Mouse (Mus musculus) G1E-ER4 (cell line): ENCODE measurements around the gene Tedc2. TPM values are rescaled to one million over a fixed set of nuclear protein-coding genes. Genes with fewer than 3 reads are reported as not detected.

ENCODE experiments used
- GATA1 ChIP-seq: IDR thresholded peaks from one replicate; pipeline ENCODE4 v1.8.0; 2012; ENCODE audit warnings: low read length, inconsistent platforms
- polyA plus RNA-seq: library from polyadenylated mRNA; stranded (reverse); fragments of >175 nt; gene quantifications from 2 replicates; pipeline ENCODE4 v1.2.3, GENCODE M21; 2012

Gene Tedc2
- polyA plus RNA-seq, 1 experiment, result 58.9 TPM

DNA sequence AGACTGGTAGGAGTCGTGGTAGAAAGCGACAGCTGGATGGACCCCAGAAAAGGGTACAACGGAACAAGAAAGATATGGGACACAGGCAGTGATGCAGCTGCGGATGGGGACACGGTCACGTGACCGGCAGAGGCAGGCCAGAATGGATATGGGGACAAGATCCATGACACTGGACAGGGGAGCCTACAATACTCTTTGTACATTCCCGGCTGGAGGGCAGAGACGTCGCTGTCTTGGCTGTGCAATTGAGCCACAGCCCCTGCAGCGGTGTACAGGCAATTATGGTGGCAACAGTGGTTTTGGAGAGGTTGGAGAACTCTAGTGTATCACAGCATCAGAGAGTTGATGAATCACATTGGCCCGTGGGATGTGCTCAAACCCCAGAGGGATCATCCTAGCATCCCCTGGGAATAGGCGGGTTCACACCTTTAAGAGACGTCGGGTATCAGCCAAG is 14.7 kb downstream of the Tedc2 start:
- no peak for TF ChIP-seq GATA1

DNA sequence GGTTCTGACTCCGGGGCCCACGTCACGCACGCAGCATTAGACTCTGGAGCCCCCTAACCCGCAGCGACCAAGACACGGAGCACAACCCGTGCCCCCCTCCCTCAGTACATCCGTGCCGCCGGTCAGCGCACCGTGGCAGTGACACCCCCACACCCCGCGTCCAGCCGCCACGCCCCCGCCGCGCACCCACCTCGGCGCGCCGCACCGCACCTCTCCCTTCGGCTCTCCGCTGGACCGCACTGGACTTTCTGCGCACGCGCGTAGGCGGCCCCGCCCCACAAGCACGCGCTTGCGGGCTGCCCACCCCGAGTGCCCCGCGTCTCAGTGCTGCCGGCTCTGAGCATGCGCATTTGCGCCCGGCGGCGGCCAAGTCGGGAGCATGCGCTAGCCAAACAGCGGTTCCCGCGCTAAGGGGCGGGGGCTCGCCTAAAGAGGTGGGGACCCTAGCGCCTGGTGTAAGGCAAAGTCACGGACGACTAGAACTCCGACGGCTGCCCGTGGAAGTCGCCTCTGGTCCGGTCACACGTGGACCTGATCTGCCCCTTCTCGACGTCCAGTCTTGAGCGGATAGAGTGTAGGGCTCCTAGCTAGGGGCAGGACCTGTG is 15.3 kb downstream of the Tedc2 start, which contains the start of gene Tbc1d24:
Gene Tbc1d24 (minus strand): TSS at position 279 of the 605 bp plus-strand sequence.
- TF ChIP-seq GATA1, result no peak

DNA sequence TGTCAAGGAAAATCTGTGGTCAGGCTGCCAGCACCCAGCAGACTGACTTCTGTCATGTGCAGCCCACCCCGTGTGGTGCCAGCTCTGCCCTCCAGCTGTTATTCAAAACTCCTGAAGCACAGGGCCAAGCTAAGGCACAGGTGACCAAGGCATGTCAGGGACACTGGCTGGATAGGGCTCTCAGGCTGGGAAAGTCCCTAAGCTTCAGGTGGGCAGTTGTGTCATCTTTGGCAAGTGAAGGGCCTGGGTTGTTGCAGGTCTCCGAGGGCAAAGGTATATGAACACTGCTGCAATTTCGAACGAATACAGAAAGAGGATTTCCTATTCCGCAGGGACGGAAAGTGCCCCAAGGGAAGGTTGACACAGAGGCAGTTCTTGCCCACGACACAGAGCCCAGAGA is 15.8 kb downstream of the Tedc2 start:
- TF ChIP-seq GATA1, result no peak

DNA sequence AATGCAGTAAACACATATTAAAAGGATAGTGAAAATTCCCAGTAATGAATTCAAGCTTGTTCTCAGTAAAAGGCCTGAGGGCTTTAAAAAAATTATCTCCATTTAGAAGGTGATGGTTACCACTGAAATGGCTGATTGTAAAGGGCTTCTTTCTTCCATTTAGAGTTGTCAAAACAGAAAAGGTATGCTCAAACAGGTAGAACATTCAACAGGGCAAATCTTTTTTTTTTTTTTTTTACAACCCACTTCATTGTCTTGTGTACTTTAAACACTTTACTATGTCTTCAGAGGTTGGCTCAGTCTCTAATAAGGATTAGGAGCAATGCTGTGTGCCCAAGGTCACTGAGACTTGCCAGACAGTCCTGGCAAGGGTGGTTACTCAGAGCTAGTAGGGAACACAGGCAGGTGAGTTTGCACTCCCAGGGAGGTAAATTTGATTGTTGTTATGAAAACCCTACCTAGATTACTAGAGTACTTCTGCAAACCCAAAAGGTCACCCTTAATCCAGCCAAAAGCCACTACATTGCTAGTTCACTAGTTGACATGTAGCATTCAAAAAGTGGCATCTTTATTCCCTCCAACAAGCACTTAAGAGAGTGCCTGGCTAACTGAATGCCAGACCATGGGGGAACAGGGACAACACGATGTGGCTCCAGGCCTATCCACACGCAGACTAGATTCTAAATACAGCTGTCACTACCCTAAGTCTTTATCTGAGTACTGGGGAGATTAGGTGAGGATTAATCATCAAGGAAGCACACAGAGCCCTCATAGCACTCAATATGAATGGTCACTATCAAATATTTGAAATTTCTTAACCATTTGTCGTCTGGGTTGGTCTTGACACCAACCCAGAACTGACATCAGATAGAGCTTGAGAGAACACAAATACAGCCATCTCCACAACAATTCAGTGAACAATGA is 16.8 kb downstream of the Tedc2 start:
- no peak for TF ChIP-seq GATA1

DNA sequence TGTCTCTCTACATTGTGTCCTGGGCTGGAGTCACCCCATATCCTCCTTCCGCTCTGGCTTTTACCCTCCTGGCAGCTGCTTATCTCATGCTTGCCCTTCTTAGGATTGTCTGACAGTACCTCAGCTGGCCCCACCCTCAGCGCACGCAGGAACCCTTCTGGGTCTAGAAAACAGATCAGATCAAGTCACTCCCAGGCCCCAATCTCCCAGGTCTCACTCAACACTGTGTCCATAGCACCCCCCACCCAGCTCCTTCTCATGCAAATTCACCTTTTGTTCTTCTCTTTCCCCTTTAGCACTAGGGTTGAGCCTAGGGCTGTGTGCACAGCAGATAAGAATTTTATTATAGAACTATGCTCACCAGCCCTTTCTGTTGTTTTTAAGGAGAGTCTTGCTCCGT is 17.6 kb downstream of the Tedc2 start:
- TF ChIP-seq GATA1, result peak; percentile 55

DNA sequence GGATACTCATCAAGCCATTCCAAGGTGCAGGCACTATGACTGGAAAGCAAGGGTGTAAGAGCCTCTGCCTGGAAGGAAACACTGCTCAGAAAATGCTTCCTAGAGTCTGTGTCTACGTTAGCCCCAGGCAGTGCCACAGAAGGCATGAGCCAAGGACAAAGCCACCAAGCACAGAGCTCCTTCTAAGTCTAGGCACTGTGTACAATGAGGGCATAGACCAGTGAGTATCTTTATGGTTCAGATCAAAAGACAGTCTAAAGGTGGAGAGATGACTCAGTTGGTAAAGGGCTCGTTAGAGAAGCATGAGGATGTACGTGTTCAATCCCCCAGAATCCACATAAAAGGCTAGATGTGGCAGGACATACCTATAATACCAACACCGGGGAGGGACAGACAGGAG is 19.6 kb downstream of the Tedc2 start:
- no peak for TF ChIP-seq GATA1

DNA sequence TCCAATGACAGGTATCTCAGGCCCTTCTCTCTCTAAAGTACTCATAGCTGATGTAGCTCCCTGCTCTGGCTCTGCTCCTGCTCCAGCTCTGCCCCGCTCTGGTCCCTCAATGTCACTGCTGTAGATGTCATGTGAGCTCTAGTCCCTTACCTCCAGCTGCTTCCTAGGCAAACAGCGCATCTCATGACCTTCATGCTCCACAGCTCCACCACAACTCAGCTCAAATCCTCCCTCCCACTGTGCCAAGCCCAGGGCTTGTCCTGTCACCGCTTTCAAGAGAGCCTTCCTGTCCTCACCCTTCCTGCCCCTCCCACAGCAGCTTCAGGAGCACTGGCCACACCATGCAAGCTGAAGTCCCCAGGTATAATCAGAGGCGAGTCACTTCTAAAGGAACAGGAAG is 20.9 kb downstream of the Tedc2 start:
- TF ChIP-seq GATA1, result no peak

DNA sequence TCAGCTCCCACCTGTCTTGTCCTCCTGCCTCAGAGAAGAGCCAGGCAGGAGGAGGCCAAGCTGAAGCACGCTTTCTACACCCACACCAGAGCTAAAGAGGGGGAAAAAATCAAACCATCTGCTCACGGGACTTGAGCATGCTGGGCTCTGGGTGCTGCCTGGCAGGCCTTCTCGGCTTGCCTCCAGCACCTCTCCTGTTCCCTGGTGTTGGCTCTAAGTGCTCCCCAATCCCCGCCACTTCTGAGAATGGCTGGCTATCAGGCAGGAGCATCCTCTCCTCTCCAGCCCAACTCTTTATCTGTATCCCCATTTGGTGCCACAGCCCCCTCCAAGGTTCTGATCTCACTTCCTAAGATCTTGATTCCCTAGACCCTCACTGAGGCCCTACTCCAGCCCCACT is 21.4 kb downstream of the Tedc2 start:
- no peak for TF ChIP-seq GATA1

DNA sequence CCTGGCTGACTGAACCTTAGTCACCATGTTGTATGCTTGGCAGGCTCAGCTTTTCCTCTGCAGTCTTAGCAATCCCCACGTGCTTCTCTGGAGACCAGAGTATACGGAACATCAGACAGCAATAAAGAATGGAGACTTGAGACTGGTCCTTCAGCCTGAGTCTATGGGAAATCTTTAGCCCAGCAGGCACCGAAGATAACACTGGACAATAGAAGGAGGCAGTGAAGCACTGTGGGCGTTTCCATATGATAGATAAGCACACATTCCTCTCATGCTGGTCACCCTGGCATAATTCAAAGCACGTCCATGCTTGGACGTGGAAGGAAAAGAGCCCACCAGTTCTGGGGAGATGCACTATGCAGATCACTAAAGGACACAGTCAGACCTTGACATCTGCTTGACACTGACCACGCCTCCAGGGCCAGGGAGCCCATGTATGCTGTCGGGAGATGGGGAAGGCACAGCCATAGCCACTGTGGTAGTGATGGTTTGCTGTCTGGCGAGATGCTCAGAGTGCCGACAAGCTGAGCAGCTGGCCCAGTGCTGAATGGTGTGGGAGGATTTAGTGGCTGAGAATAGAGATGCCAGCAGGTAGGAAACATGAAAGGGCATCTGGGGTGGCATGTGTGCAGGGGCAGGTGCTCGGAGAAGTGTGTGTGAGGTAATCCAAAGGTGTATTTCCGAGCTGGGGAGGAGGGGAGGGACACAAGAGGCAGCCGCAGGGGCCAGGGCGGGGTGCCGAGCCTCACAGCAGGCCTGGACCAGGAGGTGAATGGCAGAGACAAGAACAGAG is 23.4 kb downstream of the Tedc2 start:
- TF ChIP-seq GATA1, result no peak

DNA sequence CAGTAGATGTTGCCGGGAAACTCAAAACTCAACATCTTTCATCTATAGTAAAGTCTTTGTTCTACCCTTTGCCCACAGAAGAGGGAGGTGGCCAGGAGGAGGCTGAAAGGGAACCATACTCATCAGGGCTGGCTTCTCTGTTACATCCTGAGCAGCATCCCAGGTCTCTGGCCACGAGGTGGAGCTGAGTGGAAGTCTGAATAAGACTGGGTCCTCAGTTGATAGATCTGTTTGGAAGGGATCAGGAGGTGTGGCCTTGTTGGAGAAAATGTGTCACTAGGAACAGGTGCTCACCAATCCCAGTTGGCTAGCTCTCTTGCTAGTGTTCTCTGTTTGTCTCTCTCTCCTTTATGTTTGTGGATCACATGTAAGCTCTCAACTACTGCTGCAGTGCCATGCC is 25.3 kb downstream of the Tedc2 start:
- TF ChIP-seq GATA1, result no peak

DNA sequence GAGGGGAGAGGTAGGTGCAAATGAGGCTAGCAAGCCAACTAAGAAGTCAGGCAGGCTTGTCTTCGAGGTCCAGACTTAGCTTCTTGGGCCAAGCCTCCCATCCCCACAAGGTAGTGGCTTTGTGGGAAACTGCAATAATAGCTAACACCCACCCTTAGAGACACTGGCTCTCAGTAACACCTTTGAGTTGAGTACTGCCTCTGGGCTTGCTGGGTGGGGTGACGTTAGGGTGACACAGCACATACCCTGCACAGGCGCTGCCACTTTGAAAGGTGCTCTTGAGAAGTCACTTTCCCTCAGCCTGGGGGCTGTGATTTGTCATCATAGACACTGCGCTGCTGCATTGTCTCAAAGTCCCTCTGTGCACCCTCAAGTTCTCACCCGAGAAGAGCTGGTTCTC is 26.9 kb downstream of the Tedc2 start:
- TF ChIP-seq GATA1, result no peak

DNA sequence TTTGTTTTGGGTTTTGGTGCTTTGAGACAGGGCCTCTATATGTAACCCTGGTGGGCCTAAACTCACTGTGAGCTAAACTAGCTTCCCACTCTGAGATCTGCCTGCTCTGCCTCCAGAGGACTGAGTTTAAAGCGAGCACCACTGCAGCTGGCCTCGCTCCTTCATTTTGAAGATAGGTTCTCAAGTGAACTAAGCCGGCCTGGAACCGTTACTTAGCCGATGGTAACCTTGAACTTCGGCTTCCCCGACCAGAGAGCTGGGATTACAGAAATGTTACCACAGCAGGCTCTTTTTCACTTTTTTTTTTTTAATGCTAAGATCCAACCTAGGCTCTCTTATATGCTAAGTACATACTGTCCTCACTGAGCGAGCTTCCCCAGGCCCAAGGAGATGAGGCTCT is 27.4 kb downstream of the Tedc2 start:
- no peak for TF ChIP-seq GATA1

DNA sequence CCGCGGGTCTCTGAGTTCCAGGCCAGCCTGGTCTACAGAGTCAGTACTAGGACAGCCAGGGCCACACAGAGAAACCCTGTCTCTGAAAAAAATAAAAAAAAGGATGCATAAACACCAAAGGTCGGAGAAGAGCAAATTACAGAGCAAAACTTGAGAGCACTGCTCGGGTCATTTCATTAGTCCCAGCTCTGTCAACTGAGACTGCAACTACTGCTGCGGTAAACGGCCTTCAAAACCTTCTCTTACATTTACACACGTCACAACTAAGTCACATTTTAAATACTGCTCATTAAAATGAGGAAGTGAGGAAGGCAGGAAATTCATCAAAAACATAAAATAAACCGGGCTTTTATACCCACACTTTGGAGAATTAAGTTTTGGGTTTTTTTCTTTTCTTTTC is 27.8 kb downstream of the Tedc2 start:
- TF ChIP-seq GATA1, result no peak

DNA sequence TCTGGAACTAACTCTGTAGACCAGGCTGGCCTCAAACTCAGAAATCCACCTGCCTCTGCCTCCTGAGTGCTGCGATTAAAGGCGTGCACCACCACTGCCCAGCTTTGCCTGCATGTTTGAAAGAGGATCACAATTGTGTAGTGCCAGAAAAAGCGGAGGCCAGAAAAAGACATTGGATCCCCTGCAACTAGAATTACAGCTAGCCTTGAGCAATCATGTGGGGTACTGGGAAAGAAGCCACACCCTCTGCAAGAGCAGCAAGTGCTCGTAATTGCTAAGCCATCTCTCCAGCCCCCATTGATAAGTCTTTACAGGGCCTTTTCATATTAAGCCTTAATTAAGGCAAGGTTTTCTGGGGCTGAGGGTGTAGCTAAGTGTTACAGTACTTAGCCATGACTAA is 29.2 kb downstream of the Tedc2 start:
- TF ChIP-seq GATA1, result no peak

DNA sequence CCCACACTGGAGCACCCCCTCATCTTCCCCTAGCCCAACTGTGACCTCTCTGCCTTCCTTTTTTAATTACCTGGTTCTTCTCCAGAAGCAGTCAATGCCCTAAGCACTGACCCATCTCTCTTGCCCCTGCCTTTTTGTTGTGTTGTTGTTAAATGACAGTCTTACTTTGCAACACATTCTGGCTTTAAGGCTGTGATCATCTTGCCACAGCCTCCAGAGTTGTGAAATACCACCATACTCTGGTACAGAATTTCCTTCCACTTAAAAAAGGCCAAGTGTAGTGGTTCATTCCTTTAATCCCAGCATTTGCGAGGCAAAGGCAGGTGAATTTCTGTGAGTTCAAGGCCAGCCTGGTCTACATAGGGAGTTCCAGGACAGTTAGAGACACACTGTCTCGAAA is 29.7 kb downstream of the Tedc2 start:
- TF ChIP-seq GATA1, result no peak

DNA sequence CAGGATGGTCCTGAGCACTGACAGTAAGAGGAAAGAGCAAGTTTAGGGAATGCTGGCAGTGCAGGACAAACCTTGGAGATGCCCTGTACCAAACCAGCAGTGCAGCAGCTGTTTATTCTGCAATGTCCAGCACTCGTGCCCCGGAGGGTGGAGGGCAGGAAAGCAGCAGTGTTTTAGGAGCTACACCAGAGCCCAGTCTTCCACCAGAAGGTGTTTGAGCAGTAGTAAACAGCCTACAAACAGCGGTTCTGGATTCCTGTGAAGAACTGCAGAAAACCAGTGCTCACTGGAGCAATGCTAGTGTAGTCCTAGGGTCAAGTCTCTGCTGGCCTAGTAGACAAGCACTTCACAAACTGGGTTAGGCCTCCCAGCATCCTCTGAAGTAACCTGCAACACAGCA is 46.4 kb downstream of the Tedc2 start:
- TF ChIP-seq GATA1, result no peak
